18 mouse cellular contexts compared by ENCODE assay signal in genomic region chr14:123190729-123191128, GRCm38 (mm10).
"Had no signal": no experiment of that assay in that cellular context is flagged by ENCODE, and none has a peak within 500 bp of the region (broad histone marks: within the 10 kb centered on the region; RNA-seq: fewer than 3 reads in every experiment).

No protein-coding gene starts in this region.

- H3K36me3 ChIP-seq: midbrain, embryonic 12.5 days; neural tube, embryonic 13.5 days; neural tube, embryonic 15.5 days had no signal

- H3K9me3 ChIP-seq: midbrain, embryonic 12.5 days; neural tube, embryonic 13.5 days; neural tube, embryonic 15.5 days had no signal

- H3K27me3 ChIP-seq: midbrain, embryonic 12.5 days; neural tube, embryonic 13.5 days; neural tube, embryonic 15.5 days had no signal

- ATAC-seq: midbrain, embryonic 16.5 days had no signal

- H3K4me3 ChIP-seq: midbrain, embryonic 12.5 days; myocyte; neural tube, embryonic 13.5 days; neural tube, embryonic 15.5 days had no signal

- H3K4me2 ChIP-seq: lung, embryonic 14.5 days; midbrain, embryonic 12.5 days; neural tube, embryonic 13.5 days; neural tube, embryonic 15.5 days had no signal

- H3K4me1 ChIP-seq: midbrain, embryonic 12.5 days; neural tube, embryonic 13.5 days; neural tube, embryonic 15.5 days had no signal

- H3K9ac ChIP-seq: lung, embryonic 14.5 days; midbrain, embryonic 12.5 days; neural tube, embryonic 13.5 days; neural tube, embryonic 15.5 days had no signal

- DNase-seq: lung, adult 18-20 months; lung, embryonic 14.5 days; lung, postnatal 10 days; lung, postnatal 4 days; midbrain, embryonic 14.5 days; retina, postnatal 1 day; right cerebral cortex, adult 18-20 months; right cerebral cortex, postnatal 25 days; right cerebral cortex, postnatal 4 days; spleen, adult 18-20 months; thymus, adult 18-20 months; thymus, postnatal 14 days; thymus, postnatal 36 days had no signal

- H3K27ac ChIP-seq: midbrain, embryonic 12.5 days; neural tube, embryonic 13.5 days; neural tube, embryonic 15.5 days had no signal
